Mouse (Mus musculus) liver, embryonic 13.5 days (tissue): Measurements from ENCODE around the gene Anapc1. TPM values are rescaled to one million over a fixed set of nuclear protein-coding genes. Genes with fewer than 3 reads are reported as not detected.
"Not testable (repeated sequence)": the region's sequence is repeated elsewhere in the genome, so short reads cannot be mapped to it uniquely, and the experiment has no call there.

ENCODE experiments used
- ATAC-seq: fragments of 200-750 bp; cut with Nextera tagmentation; 2 replicates; pipeline ENCODE4 v1.8.0; 2017; ENCODE audit warnings: low read depth, mild to moderate bottlenecking, moderate number of reproducible peaks, moderate library complexity
- DNase-seq: peaks from one replicate; pipeline ENCODE4 v3.0.0; 2022
- H3K27ac ChIP-seq: fragments of 300-500 bp; sonication (generic); 2 replicates; pipeline ENCODE4 v1.5.1; 2015; ENCODE audit warnings: moderate library complexity, mild to moderate bottlenecking, inconsistent platforms
- H3K27me3 ChIP-seq: fragments of 300-500 bp; sonication (generic); 2 replicates; pipeline ENCODE4 v1.6.1; 2015; ENCODE audit warnings: mild to moderate bottlenecking, inconsistent platforms
- H3K36me3 ChIP-seq: fragments of 300-500 bp; sonication (generic); 2 replicates; pipeline ENCODE4 v1.6.1; 2015; ENCODE audit warnings: mild to moderate bottlenecking, inconsistent platforms
- H3K4me1 ChIP-seq: fragments of 300-500 bp; sonication (generic); replicated peaks from 2 replicates; pipeline ENCODE4 v1.6.1; 2015; ENCODE audit warnings: inconsistent platforms
- H3K4me2 ChIP-seq: fragments of 300-500 bp; sonication (generic); 2 replicates; pipeline ENCODE4 v1.6.1; 2015; ENCODE audit warnings: inconsistent platforms, mild to moderate bottlenecking, moderate library complexity
- H3K4me3 ChIP-seq: fragments of 300-500 bp; sonication (generic); replicated peaks from 2 replicates; pipeline ENCODE4 v1.5.1; 2015; ENCODE audit warnings: mild to moderate bottlenecking, inconsistent platforms
- H3K9ac ChIP-seq: fragments of 300-500 bp; sonication (generic); 2 replicates; pipeline ENCODE4 v1.6.1; 2015; ENCODE audit warnings: mild to moderate bottlenecking, inconsistent platforms
- H3K9me3 ChIP-seq: fragments of 300-500 bp; sonication (generic); replicated peaks from 2 replicates; pipeline ENCODE4 v1.6.1; 2016; ENCODE audit warnings: inconsistent platforms
- whole genome bisulfite sequencing: fragments of 180-500 bp; shearing (Covaris S2); methylation state at CpG from one replicate; pipeline ENCODE4 v1.1.7; 2015; ENCODE audit not compliant: insufficient replicate concordance; 5-methylcytosine and 5-hydroxymethylcytosine counted together
- polyA plus RNA-seq: library from polyadenylated mRNA; unstranded; fragments of >200 nt; fragmentation: Nextera tagmentation; extraction: Ambion mirVana; gene quantifications from 2 replicates; pipeline ENCODE4 v1.2.1, GENCODE M21; 2015

Anapc1 gene
- polyA plus RNA-seq, 1 experiment from 2014 or later = 26.4 TPM

GRCm38 (mm10) chr2:128696426-128696825, 9.2 kb upstream of the Anapc1 start:
- Histone ChIP-seq H3K27ac (no peak overlapping the region), H3K4me2 (no peak overlapping the region), H3K27me3 (peaks cover 51% of the 10 kb centered on the region), H3K36me3 (no peaks in the 10 kb centered on the region), H3K4me1 (no peaks in the 10 kb centered on the region; the same call in 1 of the 2 replicates), H3K9ac (no peak overlapping the region), H3K4me3 (no peak overlapping the region), H3K9me3 (no peaks in the 10 kb centered on the region)
- DNase-seq (no peak), ATAC-seq (no peak)
- WGBS = 69% methylated on average over 3 of the region's 3 CpGs

- Histone ChIP-seq H3K4me3 (no peak overlapping the region), H3K9me3 (no peaks in the 10 kb centered on the region), H3K9ac (no peak overlapping the region), H3K36me3 (no peaks in the 10 kb centered on the region), H3K4me1 (no peaks in the 10 kb centered on the region; the same call in 1 of the 2 replicates), H3K27me3 (peaks cover 39% of the 10 kb centered on the region), H3K27ac (no peak overlapping the region), H3K4me2 (no peak overlapping the region)
- DNase-seq (no peak), ATAC-seq (no peak)
These were observed 7.4 kb upstream of the Anapc1 start for GRCm38 (mm10) chr2:128694548-128694947.

GRCm38 (mm10) chr2:128693828-128694227, 6.6 kb upstream of the Anapc1 start:
- not testable (repeated sequence) for DNase-seq

GRCm38 (mm10) chr2:128693236-128693635, 6.0 kb upstream of the Anapc1 start:
- ATAC-seq (no peak), DNase-seq (no peak)
- Histone ChIP-seq H3K9ac (no peak overlapping the region), H3K36me3 (no peaks in the 10 kb centered on the region), H3K27ac (no peak overlapping the region), H3K4me2 (no peak overlapping the region), H3K9me3 (no peaks in the 10 kb centered on the region), H3K27me3 (peaks cover 26% of the 10 kb centered on the region), H3K4me1 (no peaks in the 10 kb centered on the region), H3K4me3 (no peak overlapping the region)
- WGBS = 48% methylated on average over 4 of the region's 4 CpGs

More at GRCm38 (mm10) chr2:128693828-128694227, 6.6 kb upstream of the Anapc1 start:
- not testable (repeated sequence) for H3K4me2 ChIP-seq, H3K27ac ChIP-seq, H3K36me3 ChIP-seq, H3K4me1 ChIP-seq, H3K9ac ChIP-seq, ATAC-seq, H3K9me3 ChIP-seq, H3K4me3 ChIP-seq
- WGBS = 64% methylated on average over 3 of the region's 3 CpGs
- peaks cover 32% of the 10 kb centered on the region for H3K27me3 ChIP-seq

GRCm38 (mm10) chr2:128692771-128693170, 5.6 kb upstream of the Anapc1 start:
- DNase-seq = no peak
- 74% methylated on average over 10 of the region's 10 CpGs for WGBS
- no peak overlapping the region for H3K4me2 ChIP-seq
- no peak for ATAC-seq
- no peaks in the 10 kb centered on the region for H3K36me3 ChIP-seq
- peaks cover 3% of the 10 kb centered on the region for H3K4me1 ChIP-seq
- no peak overlapping the region for H3K27ac ChIP-seq
- no peaks in the 10 kb centered on the region for H3K9me3 ChIP-seq
- peaks cover 21% of the 10 kb centered on the region for H3K27me3 ChIP-seq
- no peak overlapping the region for H3K4me3 ChIP-seq
- H3K9ac ChIP-seq = no peak overlapping the region

GRCm38 (mm10) chr2:128692336-128692735, 5.1 kb upstream of the Anapc1 start:
- Histone ChIP-seq H3K36me3 (no peaks in the 10 kb centered on the region), H3K27me3 (peaks cover 17% of the 10 kb centered on the region), H3K9me3 (no peaks in the 10 kb centered on the region), H3K9ac (no peak overlapping the region), H3K4me3 (no peak overlapping the region), H3K4me2 (no peak overlapping the region), H3K4me1 (peaks cover 7% of the 10 kb centered on the region), H3K27ac (no peak overlapping the region)
- DNase-seq = no peak
- no peak for ATAC-seq
- 75% methylated on average over 14 of the region's 14 CpGs for WGBS

GRCm38 (mm10) chr2:128687558-128688120, 448 bp upstream of the Anapc1 start:
- H3K4me2 ChIP-seq = peak overlapping the region; percentile 72
- peak overlapping the region; percentile 97 for H3K9ac ChIP-seq
- 42% methylated on average over 10 of the region's 10 CpGs for WGBS
- ATAC-seq (peak; percentile 39), DNase-seq (no peak)
- peak overlapping the region; percentile 95 for H3K4me3 ChIP-seq
- H3K9me3 ChIP-seq = no peaks in the 10 kb centered on the region
- peaks cover 26% of the 10 kb centered on the region for H3K4me1 ChIP-seq
- H3K36me3 ChIP-seq = peaks cover 25% of the 10 kb centered on the region
- no peaks in the 10 kb centered on the region for H3K27me3 ChIP-seq
- peak overlapping the region; percentile 85; the same call in 1 of the 2 replicates for H3K27ac ChIP-seq

- DNase-seq (no peak), ATAC-seq (no peak)
These were observed 6.5 kb downstream of the Anapc1 start for GRCm38 (mm10) chr2:128680661-128681060.

GRCm38 (mm10) chr2:128620578-128620977, 66.6 kb downstream of the Anapc1 start:
- Histone ChIP-seq H3K9me3 (no peaks in the 10 kb centered on the region), H3K4me3 (no peak overlapping the region), H3K9ac (no peak overlapping the region), H3K27ac (no peak overlapping the region), H3K36me3 (peaks cover 90% of the 10 kb centered on the region), H3K27me3 (no peaks in the 10 kb centered on the region), H3K4me2 (no peak overlapping the region), H3K4me1 (no peaks in the 10 kb centered on the region)
- ATAC-seq (no peak), DNase-seq (no peak)
- WGBS = 75% methylated on average over 1 of the region's 1 CpGs

More at GRCm38 (mm10) chr2:128680661-128681060, 6.5 kb downstream of the Anapc1 start:
- no peaks in the 10 kb centered on the region for H3K27me3 ChIP-seq
- H3K4me2 ChIP-seq = no peak overlapping the region
- no peak overlapping the region for H3K4me3 ChIP-seq
- H3K4me1 ChIP-seq = peaks cover 14% of the 10 kb centered on the region
- H3K36me3 ChIP-seq = peaks cover 73% of the 10 kb centered on the region
- H3K9me3 ChIP-seq = no peaks in the 10 kb centered on the region
- no peak overlapping the region for H3K9ac ChIP-seq
- H3K27ac ChIP-seq = no peak overlapping the region
- WGBS = 55% methylated on average over 4 of the region's 4 CpGs

GRCm38 (mm10) chr2:128615366-128615765, 71.8 kb downstream of the Anapc1 start:
- no peak for ATAC-seq
- no peak for DNase-seq
- no peak overlapping the region for H3K27ac ChIP-seq
- no peak overlapping the region for H3K4me2 ChIP-seq
- no peaks in the 10 kb centered on the region for H3K9me3 ChIP-seq
- no peaks in the 10 kb centered on the region for H3K27me3 ChIP-seq
- H3K4me1 ChIP-seq = peaks cover 4% of the 10 kb centered on the region; the same call in 1 of the 2 replicates
- H3K36me3 ChIP-seq = peaks cover 90% of the 10 kb centered on the region
- WGBS = 84% methylated on average over 4 of the region's 4 CpGs
- no peak overlapping the region for H3K9ac ChIP-seq
- no peak overlapping the region for H3K4me3 ChIP-seq

GRCm38 (mm10) chr2:128613365-128613764, 73.8 kb downstream of the Anapc1 start:
- WGBS = 62% methylated on average over 5 of the region's 5 CpGs
- Histone ChIP-seq H3K4me2 (no peak overlapping the region), H3K9ac (no peak overlapping the region), H3K9me3 (no peaks in the 10 kb centered on the region), H3K27me3 (no peaks in the 10 kb centered on the region), H3K36me3 (peaks cover 77% of the 10 kb centered on the region), H3K4me3 (no peak overlapping the region), H3K27ac (peak overlapping the region; percentile 36; the same call in 1 of the 2 replicates), H3K4me1 (peaks cover 4% of the 10 kb centered on the region; the same call in 1 of the 2 replicates)
- DNase-seq (no peak), ATAC-seq (no peak)

GRCm38 (mm10) chr2:128612275-128612674, 74.9 kb downstream of the Anapc1 start:
- no peaks in the 10 kb centered on the region for H3K9me3 ChIP-seq
- peak overlapping the region; percentile 71; the same call in 1 of the 2 replicates for H3K27ac ChIP-seq
- peak; percentile 84 for ATAC-seq
- no peak for DNase-seq
- peaks cover 4% of the 10 kb centered on the region; the same call in 1 of the 2 replicates for H3K4me1 ChIP-seq
- no peak overlapping the region for H3K9ac ChIP-seq
- H3K36me3 ChIP-seq = peaks cover 66% of the 10 kb centered on the region
- no peak overlapping the region for H3K4me2 ChIP-seq
- no peaks in the 10 kb centered on the region for H3K27me3 ChIP-seq
- WGBS = 68% methylated on average over 7 of the region's 7 CpGs
- no peak overlapping the region for H3K4me3 ChIP-seq
